Mouse (Mus musculus) brain, embryonic 14.5 days (tissue): ENCODE measurements around the gene Prr5. TPM values are rescaled to one million over a fixed set of nuclear protein-coding genes. Genes with fewer than 3 reads are reported as not detected.

Experiments
- DNase-seq: peaks from one replicate; pipeline ENCODE4 v3.0.0-alpha.2; 2011; ENCODE audit warnings: low read depth
- CTCF ChIP-seq: fragments of 200-500 bp; IDR thresholded peaks from 2 replicates; pipeline ENCODE4 v1.5.1; 2012; ENCODE audit warnings: inconsistent platforms, mild to moderate bottlenecking, moderate library complexity, borderline replicate concordance; ENCODE audit not compliant: insufficient read depth, insufficient read length; ENCODE audit errors: extremely low read depth
- POLR2A ChIP-seq: fragments of 200-500 bp; IDR thresholded peaks from 2 replicates; pipeline ENCODE4 v1.6.1; 2012; ENCODE audit warnings: mild to moderate bottlenecking, inconsistent platforms, borderline replicate concordance; ENCODE audit not compliant: poor library complexity, insufficient read depth, insufficient read length, severe bottlenecking; ENCODE audit errors: extremely low read depth
- polyA plus RNA-seq: library from polyadenylated mRNA; depleted of rRNA; stranded (reverse); fragments of >200 nt; gene quantifications from 2 replicates; pipeline ENCODE4 v1.2.3, GENCODE M21; 2012

Gene Prr5
- polyA plus RNA-seq, 1 experiment, result 20.9 TPM

DNA sequence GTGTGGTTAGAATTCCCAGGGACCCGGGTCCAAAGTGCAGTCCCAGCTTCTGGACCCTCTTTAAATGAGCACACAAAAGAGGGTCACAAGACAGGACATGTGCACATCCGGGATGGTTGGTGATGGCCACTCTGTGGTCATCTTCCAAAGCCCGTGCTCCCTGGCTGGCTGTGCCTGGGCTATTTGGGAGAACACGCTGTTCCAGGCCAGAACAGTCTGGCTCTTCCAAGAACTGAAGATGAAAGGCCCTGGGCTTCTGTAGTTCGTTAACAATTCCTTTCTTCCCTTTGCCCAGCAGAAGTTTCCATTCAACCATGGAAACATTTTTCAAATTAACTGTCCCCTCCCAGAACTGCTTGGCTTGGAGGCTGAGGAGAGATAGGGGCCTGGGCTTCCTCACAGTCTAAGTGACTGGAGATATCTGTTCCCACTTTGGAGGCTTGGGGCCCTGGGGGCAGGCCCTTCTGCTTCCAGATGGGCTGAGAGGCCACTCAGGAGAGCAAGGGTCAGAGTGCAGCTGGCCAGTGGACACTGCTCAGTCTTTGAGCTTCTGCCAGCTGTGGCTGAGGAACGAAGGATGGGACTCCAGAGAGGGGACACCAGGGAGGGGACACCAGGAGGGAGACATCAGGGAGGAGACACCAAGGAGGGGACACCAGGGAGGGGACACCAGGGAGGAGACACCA, 29.8 kb upstream of the Prr5 start:
- TF ChIP-seq CTCF (no peak), POLR2A (no peak)
- DNase-seq, result no peak

- TF ChIP-seq POLR2A, result no peak
- TF ChIP-seq CTCF, result no peak
- no peak for DNase-seq
Measured at GRCm38 (mm10) chr15:84640722-84641121, 28.7 kb upstream of the Prr5 start.

- no peak for DNase-seq
- TF ChIP-seq CTCF, result no peak
- TF ChIP-seq POLR2A, result no peak
Measured at GRCm38 (mm10) chr15:84641127-84641526, 28.3 kb upstream of the Prr5 start.

DNA sequence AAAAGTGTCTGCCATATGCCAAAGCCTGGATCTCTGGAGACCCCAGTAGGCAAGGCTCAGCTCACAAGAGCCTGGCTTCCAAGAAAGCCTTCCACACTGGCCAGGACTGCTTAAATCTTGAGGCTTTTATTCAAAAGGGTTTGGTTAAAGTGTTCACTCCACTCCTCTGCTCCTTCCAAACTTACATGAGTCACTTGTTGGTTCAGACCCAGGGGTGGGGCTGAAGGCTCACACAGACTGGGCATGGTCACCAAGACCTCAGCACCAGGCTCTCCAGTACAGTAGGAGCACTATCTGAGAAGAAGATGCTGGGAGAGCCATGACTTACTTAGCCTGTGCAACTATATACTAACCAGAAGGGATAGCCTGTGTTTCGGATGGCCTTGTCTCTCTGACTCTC, 27.5 kb upstream of the Prr5 start:
- DNase-seq, result no peak
- no peak for TF ChIP-seq POLR2A
- no peak for TF ChIP-seq CTCF

GRCm38 (mm10) chr15:84643178-84643577, 26.2 kb upstream of the Prr5 start:
- TF ChIP-seq POLR2A (no peak), CTCF (no peak)
- DNase-seq, result no peak

DNA sequence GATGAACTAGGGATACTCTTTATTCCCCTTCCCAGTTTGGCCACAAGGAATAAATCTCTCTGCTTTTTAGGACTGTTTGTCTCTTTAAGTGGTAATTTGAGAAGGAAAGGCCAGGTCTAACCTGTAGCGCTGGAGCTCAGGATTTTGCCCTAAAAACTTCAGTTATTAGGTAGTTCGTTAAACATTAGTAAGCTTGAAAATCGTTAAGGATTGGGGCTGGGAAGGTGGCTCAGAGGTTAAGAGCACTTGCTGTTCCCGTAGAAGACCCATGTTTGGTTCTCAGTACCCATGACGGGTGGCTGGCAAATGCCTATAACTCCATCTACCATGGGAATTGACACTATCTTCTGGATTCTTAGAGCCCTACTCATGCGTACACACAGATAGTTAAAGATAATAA, 17.9 kb upstream of the Prr5 start:
- no peak for DNase-seq

DNA sequence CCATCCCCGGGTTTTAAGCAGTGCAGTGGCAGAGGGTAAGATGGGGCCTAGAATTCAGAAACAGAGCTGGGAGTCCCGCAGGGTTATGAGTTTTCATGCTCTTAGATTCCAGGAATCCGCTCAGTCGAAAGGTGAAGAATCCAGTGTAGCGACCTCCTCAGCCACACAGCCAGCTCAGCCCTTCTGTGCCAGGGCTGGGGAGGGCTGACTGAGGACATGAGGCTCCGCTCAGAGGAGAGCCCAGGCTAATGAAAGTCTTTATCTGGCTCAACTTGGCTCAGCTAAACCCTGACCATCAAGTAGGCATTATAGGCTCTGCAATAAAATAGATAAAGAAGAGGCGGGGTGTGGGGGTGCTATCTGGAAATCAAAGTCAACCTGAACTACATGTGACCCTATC, 16.3 kb upstream of the Prr5 start:
- no peak for TF ChIP-seq CTCF
- TF ChIP-seq POLR2A, result no peak
- no peak for DNase-seq

More for the DNA sequence above, 17.9 kb upstream of the Prr5 start:
- TF ChIP-seq CTCF (no peak), POLR2A (no peak)

GRCm38 (mm10) chr15:84653979-84654966, 15.1 kb upstream of the Prr5 start:
- DNase-seq, result peak; percentile 98
- TF ChIP-seq CTCF, result no peak
- TF ChIP-seq POLR2A, result peak; percentile 43; the same call in 1 of the 2 replicates

DNA sequence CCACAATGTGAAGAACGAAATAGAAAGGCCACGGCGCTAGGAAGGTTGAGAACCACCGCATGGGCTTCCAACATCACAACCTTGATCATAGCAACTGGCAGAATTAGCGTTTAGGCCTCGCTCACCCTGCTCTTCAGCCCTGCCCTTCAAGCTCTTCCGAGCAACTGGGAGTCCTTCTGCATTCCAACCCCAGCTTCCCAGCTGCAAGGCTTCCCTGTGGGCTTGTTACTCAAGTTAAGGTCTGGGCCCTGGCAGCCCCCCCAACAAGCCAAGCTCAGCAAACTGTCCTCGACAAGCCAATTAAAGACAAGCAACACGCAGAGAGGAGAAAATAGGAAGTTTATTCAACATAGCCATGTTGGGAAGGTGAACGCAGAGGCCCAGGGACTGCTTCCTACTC, 14.4 kb upstream of the Prr5 start:
- no peak for TF ChIP-seq POLR2A
- TF ChIP-seq CTCF, result no peak
- DNase-seq, result no peak

GRCm38 (mm10) chr15:84656689-84657088, 12.7 kb upstream of the Prr5 start:
- DNase-seq, result no peak
- TF ChIP-seq CTCF, result peak; percentile 16; the same call in 1 of the 2 replicates
- TF ChIP-seq POLR2A, result no peak

DNA sequence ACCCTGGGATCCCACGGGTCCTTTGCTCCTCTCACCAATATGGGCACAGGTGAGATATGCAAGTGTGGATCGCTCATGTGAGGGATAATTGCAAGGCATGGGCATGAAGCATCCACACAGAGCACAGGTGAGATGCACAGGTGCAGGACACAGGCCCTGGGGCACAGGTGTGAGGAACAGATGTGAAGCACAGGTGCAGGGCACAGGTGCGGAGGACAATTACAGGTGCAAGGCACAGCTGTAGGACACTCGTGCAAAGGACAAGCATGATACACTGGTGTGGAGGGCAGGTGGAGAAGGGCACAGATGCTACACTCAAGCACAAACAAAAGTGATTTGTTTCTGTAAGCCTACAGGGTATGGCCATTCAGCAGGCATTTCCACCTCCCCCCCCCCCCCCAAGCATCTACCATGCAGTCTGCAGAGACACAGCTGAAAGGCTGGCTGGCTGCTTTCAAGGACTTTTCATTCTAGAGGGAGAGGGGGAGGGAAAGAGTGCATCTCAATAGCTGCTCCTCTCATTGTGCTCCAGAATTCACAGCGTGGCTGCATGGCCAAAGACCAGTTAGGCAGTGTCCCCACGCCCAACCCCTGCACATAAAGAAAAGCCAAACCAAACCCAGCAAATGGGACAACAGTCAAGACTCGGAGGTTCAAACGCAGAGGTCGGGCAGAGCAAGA, 11.9 kb upstream of the Prr5 start:
- peak; percentile 68 for DNase-seq
- TF ChIP-seq POLR2A, result no peak
- TF ChIP-seq CTCF, result no peak
